Mouse (Mus musculus): ENCODE measurements around the gene Elmo2. TPM values are rescaled to one million over a fixed set of nuclear protein-coding genes. Genes with fewer than 3 reads are reported as not detected.

Elmo2 gene
- total and polyA plus RNA-seq, 3 experiments, result 9.0 to 11.7 (median 10.1) TPM

- peaks cover 9 to 23% of the 10 kb centered on the region in 2 experiments for H3K4me1 ChIP-seq (ENCODE audit: control insufficient read depth in 1 of 2, insufficient read depth in 2 of 2)
- no peak overlapping the region for H3K4me3 ChIP-seq (replicated peaks in 1 of 3; ENCODE audit: low read depth in 2 of 3, low read length in 2 of 3, poor library complexity in 1 of 3)
- no peak for DNase-seq (ENCODE audit: extremely low read depth)
- H3K79me2 ChIP-seq (replicated peaks; ENCODE audit: control insufficient read depth, extremely low read depth, insufficient read depth, poor library complexity, severe bottlenecking), result no peaks in the 10 kb centered on the region
- TF ChIP-seq KAT2A (IDR thresholded peaks at IDR 0.05; ENCODE audit: insufficient replicate concordance, low read length) (no peak), ZKSCAN1 (IDR thresholded peaks at IDR 0.05; ENCODE audit: borderline replicate concordance, low read depth, low read length) (no peak), SMC3 (IDR thresholded peaks at IDR 0.05; ENCODE audit: low read depth, low read length) (no peak), GABPA (IDR thresholded peaks at IDR 0.05; ENCODE audit: insufficient replicate concordance, low read depth, low read length) (no peak), MYC (IDR thresholded peaks at IDR 0.05; ENCODE audit: low read depth, low read length) (no peak), SIN3A (IDR thresholded peaks at IDR 0.05; ENCODE audit: low read length) (no peak), BHLHE40 (IDR thresholded peaks at IDR 0.05; ENCODE audit: low read depth, low read length) (no peak), RCOR1 (conservative IDR thresholded peaks at IDR 0.05; ENCODE audit: low read depth, low read length) (no peak), ZNF384 (IDR thresholded peaks at IDR 0.05; ENCODE audit: low read depth, low read length) (no peak), MAZ (IDR thresholded peaks at IDR 0.05; ENCODE audit: low read depth, low read length) (no peak), CHD1 (IDR thresholded peaks at IDR 0.05; ENCODE audit: low read depth, low read length) (no peak), USF1 (IDR thresholded peaks at IDR 0.05; ENCODE audit: low read depth, low read length) (no peak)
- H3K4me2 ChIP-seq (ENCODE audit: insufficient read depth, low read depth, poor library complexity, severe bottlenecking), result no peak overlapping the region
- dilution Hi-C loops (cut with MboI; ENCODE audit: extremely low pct_ligation_motif_present, extremely low pct_unique_long_range_greater_than_20kb, low sequenced_read_pairs), result no loop called here
- no peak overlapping the region for H3K9ac ChIP-seq (ENCODE audit: insufficient read depth, low read depth)
- H3K9me3 ChIP-seq (replicated peaks; ENCODE audit: low read length), result peaks cover 4% of the 10 kb centered on the region
- H3K36me3 ChIP-seq (replicated peaks in 1 of 2; ENCODE audit: control insufficient read depth in 1 of 2, insufficient read depth in 1 of 2, low read length in 1 of 2), result peaks cover 0 to 7% of the 10 kb centered on the region in 2 experiments
- H3K27ac ChIP-seq (ENCODE audit: insufficient read depth, low read depth), result no peak overlapping the region
- peaks cover 23% of the 10 kb centered on the region for H3K27me3 ChIP-seq (replicated peaks)
- in situ Hi-C loops (cut with MboI; ENCODE audit: low pct_ligation_motif_present, low pct_unique_long_range_greater_than_20kb, low sequenced_read_pairs), result no loop called here
Observed at GRCm38 (mm10) chr2:165327386-165327785, 1.1 kb upstream of the Elmo2 start.

DNA sequence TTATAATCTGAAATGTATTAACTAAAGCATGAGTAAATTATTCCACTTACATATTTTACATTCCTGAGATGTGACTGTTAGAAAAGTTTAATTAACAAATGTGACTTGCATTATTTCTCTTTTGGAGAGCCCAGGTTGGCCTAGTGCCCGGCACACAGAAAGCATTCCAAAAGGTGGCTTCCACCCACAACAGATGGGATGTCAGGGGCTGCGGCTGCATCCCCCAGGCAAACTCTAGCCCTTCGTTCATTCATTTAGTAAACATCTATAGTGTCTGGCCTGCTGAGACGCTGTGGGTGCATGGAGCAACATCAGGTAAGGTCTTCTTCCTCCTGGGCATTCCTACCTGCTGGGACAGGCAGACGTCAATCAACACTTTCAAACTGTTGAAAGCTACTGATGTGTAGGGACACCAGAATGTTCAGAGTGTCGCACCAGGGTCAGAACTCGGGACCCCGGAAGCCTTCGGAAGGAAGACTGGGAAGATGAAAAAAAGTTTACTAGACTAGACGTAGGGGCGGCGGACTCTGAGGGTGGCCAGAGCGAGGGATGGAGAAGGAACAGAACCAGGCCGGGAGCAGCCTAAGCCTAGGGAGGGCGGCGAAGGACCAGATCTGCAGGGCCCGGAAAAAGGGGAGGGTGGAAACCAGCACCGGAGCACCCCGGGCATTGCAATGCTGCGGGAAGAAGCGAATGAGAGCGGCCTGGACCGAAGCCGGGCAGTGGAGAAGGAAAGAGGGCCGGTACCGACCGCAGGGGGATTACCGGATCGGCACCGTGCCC, 567 bp downstream of the Elmo2 start:
- Histone ChIP-seq H3K27ac (ENCODE audit: insufficient read depth, low read depth) (no peak overlapping the region), H3K4me1 (ENCODE audit: control insufficient read depth in 1 of 2, insufficient read depth in 2 of 2) (peaks cover 9 to 30% of the 10 kb centered on the region in 2 experiments), H3K4me3 (replicated peaks in 1 of 3; ENCODE audit: low read depth in 2 of 3, low read length in 2 of 3, poor library complexity in 1 of 3) (peak overlapping the region; percentile 70 to 85 (median 76)), H3K27me3 (replicated peaks) (peaks cover 23% of the 10 kb centered on the region), H3K79me2 (replicated peaks; ENCODE audit: control insufficient read depth, extremely low read depth, insufficient read depth, poor library complexity, severe bottlenecking) (no peaks in the 10 kb centered on the region), H3K9ac (ENCODE audit: insufficient read depth, low read depth) (peak overlapping the region; percentile 51), H3K4me2 (ENCODE audit: insufficient read depth, low read depth, poor library complexity, severe bottlenecking) (peak overlapping the region; percentile 53), H3K9me3 (replicated peaks; ENCODE audit: low read length) (no peaks in the 10 kb centered on the region), H3K36me3 (replicated peaks in 1 of 2; ENCODE audit: control insufficient read depth in 1 of 2, insufficient read depth in 1 of 2, low read length in 1 of 2) (peaks cover 2 to 18% of the 10 kb centered on the region in 2 experiments)
- in situ Hi-C loops (cut with MboI; ENCODE audit: low pct_ligation_motif_present, low pct_unique_long_range_greater_than_20kb, low sequenced_read_pairs) (no loop called here), dilution Hi-C loops (cut with MboI; ENCODE audit: extremely low pct_ligation_motif_present, extremely low pct_unique_long_range_greater_than_20kb, low sequenced_read_pairs) (no loop called here)
- TF ChIP-seq MAFK (IDR thresholded peaks at IDR 0.05; ENCODE audit: insufficient replicate concordance, low read length), result no peak
- TF ChIP-seq GABPA (IDR thresholded peaks at IDR 0.05; ENCODE audit: insufficient replicate concordance, low read depth, low read length), result no peak
- no peak for TF ChIP-seq TCF12 (IDR thresholded peaks at IDR 0.05; ENCODE audit: low read depth, low read length)
- no peak for TF ChIP-seq E2F4 (IDR thresholded peaks at IDR 0.05; ENCODE audit: insufficient replicate concordance, low read depth, low read length)
- no peak for TF ChIP-seq JUND (conservative IDR thresholded peaks at IDR 0.05; ENCODE audit: low read depth, low read length)
- no peak for TF ChIP-seq BHLHE40 (IDR thresholded peaks at IDR 0.05; ENCODE audit: low read depth, low read length)
- TF ChIP-seq ZKSCAN1 (IDR thresholded peaks at IDR 0.05; ENCODE audit: borderline replicate concordance, low read depth, low read length), result no peak
- DNase-seq (ENCODE audit: extremely low read depth), result no peak
